Comparison of ENCODE assay signal across 15 mouse cellular contexts in genomic region chr1:64000597-64000996, GRCm38 (mm10).
A peak's percentile ranks its signal among the peaks of the same experiment; 100 is the strongest.
DNase-seq lines count a peak whose midpoint lies in the region; ATAC-seq and TF ChIP-seq lines count a peak whose summit lies in the region.
"Had no signal": no experiment of that assay in that cellular context is flagged by ENCODE, and none has a peak within 500 bp of the region (broad histone marks: within the 10 kb centered on the region; RNA-seq: fewer than 3 reads in every experiment).

No protein-coding gene starts in this region.

- intact Hi-C loops in heart, postnatal 36 days (cut with DNase I) = no loop called here

- TF ChIP-seq CTCF in heart, postnatal 0 days (IDR thresholded peaks at IDR 0.05; ENCODE audit: low read depth) = no peak
- TF ChIP-seq CTCF in intestine, postnatal 0 days (IDR thresholded peaks at IDR 0.05; ENCODE audit: low read depth) = no peak

- H3K4me1 ChIP-seq in heart, postnatal 0 days (ENCODE audit: control insufficient read depth, insufficient read depth) = peaks cover 13% of the 10 kb centered on the region
- H3K4me1 ChIP-seq in intestine, postnatal 0 days (replicated peaks; ENCODE audit: control insufficient read depth, insufficient read depth, low read length) = no peaks in the 10 kb centered on the region
- peaks cover 26% of the 10 kb centered on the region for H3K4me1 ChIP-seq in forebrain, embryonic 13.5 days

- peak overlapping the region; percentile 12; the same call in 1 of the 2 replicates for H3K27ac ChIP-seq in heart, postnatal 0 days (ENCODE audit: low read depth)
- no peak overlapping the region for H3K27ac ChIP-seq in intestine, postnatal 0 days (ENCODE audit: low read depth, low read length)
- no peak overlapping the region for H3K27ac ChIP-seq in forebrain, embryonic 13.5 days
- H3K27ac ChIP-seq: heart, embryonic 13.5 days; hindbrain, embryonic 15.5 days; midbrain, embryonic 10.5 days had no signal

- H3K9me3 ChIP-seq in heart, postnatal 0 days (replicated peaks; ENCODE audit: control insufficient read depth, low read length) = no peaks in the 10 kb centered on the region
- H3K9me3 ChIP-seq in intestine, postnatal 0 days (ENCODE audit: control insufficient read depth) = no peaks in the 10 kb centered on the region
- H3K9me3 ChIP-seq in forebrain, embryonic 13.5 days (replicated peaks) = no peaks in the 10 kb centered on the region
- H3K9me3 ChIP-seq: heart, embryonic 13.5 days; hindbrain, embryonic 15.5 days; midbrain, embryonic 10.5 days had no signal

- H3K4me3 ChIP-seq in heart, postnatal 0 days (ENCODE audit: low read depth, low read length) = no peak overlapping the region
- H3K4me3 ChIP-seq in intestine, postnatal 0 days (ENCODE audit: low read depth, low read length) = no peak overlapping the region
- H3K4me3 ChIP-seq in forebrain, embryonic 13.5 days = no peak overlapping the region
- H3K4me3 ChIP-seq: heart, embryonic 13.5 days; hindbrain, embryonic 15.5 days; midbrain, embryonic 10.5 days had no signal

- no peak for TF ChIP-seq EP300 in heart, postnatal 0 days (IDR thresholded peaks at IDR 0.05; ENCODE audit: low read depth)

- no peaks in the 10 kb centered on the region for H3K36me3 ChIP-seq in heart, postnatal 0 days (replicated peaks; ENCODE audit: control insufficient read depth, insufficient read depth, low read length)
- H3K36me3 ChIP-seq in intestine, postnatal 0 days (ENCODE audit: control insufficient read depth, insufficient read depth) = no peaks in the 10 kb centered on the region
- no peaks in the 10 kb centered on the region for H3K36me3 ChIP-seq in forebrain, embryonic 13.5 days (ENCODE audit: poor library complexity, severe bottlenecking)
- H3K36me3 ChIP-seq: heart, embryonic 13.5 days; hindbrain, embryonic 15.5 days; midbrain, embryonic 10.5 days had no signal

- H3K9ac ChIP-seq in heart, postnatal 0 days (replicated peaks; ENCODE audit: low read depth, low read length) = no peak overlapping the region
- no peak overlapping the region for H3K9ac ChIP-seq in intestine, postnatal 0 days (ENCODE audit: low read depth, low read length)
- no peak overlapping the region for H3K9ac ChIP-seq in forebrain, embryonic 13.5 days
- H3K9ac ChIP-seq: heart, embryonic 13.5 days; hindbrain, embryonic 15.5 days; lung, embryonic 14.5 days had no signal

- H3K27me3 ChIP-seq in heart, postnatal 0 days (ENCODE audit: control insufficient read depth, insufficient read depth, low read length) = no peaks in the 10 kb centered on the region
- no peaks in the 10 kb centered on the region for H3K27me3 ChIP-seq in intestine, postnatal 0 days (replicated peaks; ENCODE audit: control insufficient read depth, insufficient read depth, low read length)
- no peaks in the 10 kb centered on the region for H3K27me3 ChIP-seq in forebrain, embryonic 13.5 days
- H3K27me3 ChIP-seq: heart, embryonic 13.5 days; hindbrain, embryonic 15.5 days had no signal

- WGBS in heart, postnatal 0 days = 64% methylated on average over 2 of the region's 2 CpGs
- WGBS in intestine, postnatal 0 days = 64% methylated on average over 2 of the region's 2 CpGs
- WGBS in forebrain, embryonic 13.5 days = 84% methylated on average over 2 of the region's 2 CpGs

- DNase-seq in heart, postnatal 0 days (ENCODE audit: low spot score) = no peak
- DNase-seq in heart, postnatal 36 days = no peak
- DNase-seq in c-Kit-positive CD71-negative TER-119-negative erythroid progenitor cells, embryonic 14.5 days (ENCODE audit: low read depth) = peak; percentile 7
- peak; percentile 49 to 59 for DNase-seq in natural killer cell, adult 2 months (ENCODE audit: low spot score in 2 of 2)
- peak; percentile 62 for DNase-seq in thymus, postnatal 4 days
- DNase-seq in ovary, postnatal 10 days (ENCODE audit: low spot score) = no peak
- DNase-seq: cerebellum, adult 18-20 months; gastrocnemius, postnatal 25 days; kidney, adult 9 months; lung, embryonic 14.5 days had no signal

- no peak overlapping the region for H3K4me2 ChIP-seq in heart, postnatal 0 days (ENCODE audit: low read depth, low read length)
- H3K4me2 ChIP-seq in intestine, postnatal 0 days (replicated peaks; ENCODE audit: low read depth) = no peak overlapping the region
- no peak overlapping the region for H3K4me2 ChIP-seq in forebrain, embryonic 13.5 days
- H3K4me2 ChIP-seq: heart, embryonic 13.5 days; hindbrain, embryonic 15.5 days; lung, embryonic 14.5 days had no signal

- no peak for ATAC-seq in heart, postnatal 0 days (ENCODE audit: insufficient read depth, low read depth)
- no peak for ATAC-seq in intestine, postnatal 0 days
- ATAC-seq in forebrain, embryonic 13.5 days = no peak

Comparison
In these comparisons a context has a peak if more than half of its experiments do, and no peak if none do; other contexts are left out.
1. DNase-seq: peak in c-Kit-positive CD71-negative TER-119-negative erythroid progenitor cells, embryonic 14.5 days (single experiment), natural killer cell, adult 2 months (2 of 2) and thymus, postnatal 4 days (single experiment); none in heart, postnatal 0 days (single experiment), heart, postnatal 36 days (0 of 2) and ovary, postnatal 10 days (single experiment).